Mouse (Mus musculus) small intestine, adult 2 months (tissue): Measurements from ENCODE around the gene Rsbn1l.

Source experiments
- CTCF ChIP-seq: fragments of 200-500 bp; IDR thresholded peaks from 2 replicates; pipeline ENCODE4 v1.5.1; 2012; ENCODE audit warnings: low read depth, mild to moderate bottlenecking, control low read depth, inconsistent platforms, low read length, moderate library complexity, mixed read lengths; ENCODE audit not compliant: insufficient replicate concordance, insufficient read length; ENCODE audit errors: extremely low read depth
- POLR2A ChIP-seq: fragments of 200-500 bp; IDR thresholded peaks from 2 replicates; pipeline ENCODE4 v1.6.1; 2012; ENCODE audit warnings: low read depth, mild to moderate bottlenecking, control low read depth, inconsistent platforms, low read length, moderate library complexity

DNA sequence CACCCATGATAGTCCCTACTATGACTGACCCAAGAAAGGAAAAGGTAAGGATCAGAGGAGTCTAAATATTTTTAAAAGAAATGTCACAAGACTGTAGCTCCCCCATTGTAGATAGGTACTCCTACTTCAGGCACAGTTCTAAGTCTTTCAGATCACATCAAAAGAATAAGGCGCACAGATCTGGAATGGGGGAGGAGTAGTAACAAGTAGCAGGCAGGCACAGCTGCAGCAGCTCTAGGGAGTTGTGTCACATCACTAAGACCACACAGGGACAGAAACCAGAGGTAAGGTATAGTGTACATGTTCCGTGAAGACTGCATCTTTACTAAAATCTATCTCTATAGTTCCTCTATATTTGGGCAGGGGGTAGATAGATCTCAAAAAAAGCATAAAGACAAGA lies 44.5 kb downstream of the Rsbn1l start:
- no peak for TF ChIP-seq CTCF
- no peak for TF ChIP-seq POLR2A
